Mouse (Mus musculus) cerebellum, adult 2 months (tissue): Measurements from ENCODE around the gene Cog2. TPM values are rescaled to one million over a fixed set of nuclear protein-coding genes. Genes with fewer than 3 reads are reported as not detected.

ENCODE experiments used
- DNase-seq, 2 experiments: peaks; one replicate each; pipeline ENCODE4 v3.0.0; 2021
- H3K27ac ChIP-seq: fragments of 200-500 bp; 2 replicates; pipeline ENCODE4 v1.5.1; 2012; ENCODE audit warnings: low read length, control low read depth, inconsistent platforms; ENCODE audit not compliant: insufficient read depth
- H3K27me3 ChIP-seq: fragments of 200-500 bp; 2 replicates; pipeline ENCODE4 v1.6.1; 2012; ENCODE audit warnings: inconsistent platforms, mild to moderate bottlenecking, low read length, moderate library complexity; ENCODE audit not compliant: control insufficient read depth, insufficient read depth
- H3K4me1 ChIP-seq: fragments of 200-500 bp; 2 replicates; pipeline ENCODE4 v1.6.1; 2011; ENCODE audit warnings: low read length; ENCODE audit not compliant: control insufficient read depth, insufficient read depth
- H3K4me3 ChIP-seq: fragments of 200-500 bp; replicated peaks from 2 replicates; pipeline ENCODE3; 2011; ENCODE audit warnings: mild to moderate bottlenecking, low read depth, low read length, control low read depth; ENCODE audit not compliant: insufficient read depth
- CTCF ChIP-seq: fragments of 200-500 bp; IDR thresholded peaks from 2 replicates; pipeline ENCODE4 v1.5.1; 2011; ENCODE audit warnings: low read depth, mild to moderate bottlenecking, control low read depth, low read length, moderate library complexity, borderline replicate concordance; ENCODE audit not compliant: insufficient read depth
- POLR2A ChIP-seq: fragments of 200-500 bp; IDR thresholded peaks from 2 replicates; pipeline ENCODE4 v1.6.1; 2011; ENCODE audit warnings: low read length, control low read depth, borderline replicate concordance; ENCODE audit not compliant: insufficient read depth
- WGBS: fragments of 180-500 bp; shearing (Covaris S2); methylation state at CpG from one replicate; pipeline ENCODE4 v1.1.7; 2018; 5-methylcytosine and 5-hydroxymethylcytosine counted together
- polyA plus RNA-seq: library from polyadenylated mRNA; depleted of rRNA; stranded (reverse); fragments of >200 nt; gene quantifications from 2 replicates; pipeline ENCODE4 v1.2.3, GENCODE M21; 2012; rRNA removed

Gene Cog2
- 38.4 and 40.7 TPM in 2 replicates for polyA plus RNA-seq

GRCm38 (mm10) chr8:124520249-124521080 lies at the start of gene Cog2:
Cog2 (plus strand) TSS chr8:124520767.
- peak within 1 kb of the TSS; percentile 96 for H3K4me3 ChIP-seq
- H3K27ac ChIP-seq = peak within 1 kb of the TSS; percentile 46
- H3K4me1 ChIP-seq = peaks cover 8% of the 10 kb centered on the region
- 10% methylated on average over 50 of the region's 50 CpGs for WGBS
- peak; percentile 74 for TF ChIP-seq POLR2A
- peak; percentile 87 for TF ChIP-seq CTCF
- no peaks in the 10 kb centered on the region for H3K27me3 ChIP-seq
- peak; percentile 91 to 92 for DNase-seq

GRCm38 (mm10) chr8:124475690-124476089 lies 44.9 kb upstream of the Cog2 start:
- no peak overlapping the region for H3K4me3 ChIP-seq
- no peak for DNase-seq

GRCm38 (mm10) chr8:124476701-124477100 lies 43.9 kb upstream of the Cog2 start:
- WGBS = 8% methylated on average over 9 of the region's 9 CpGs
- peak overlapping the region; percentile 76 for H3K27ac ChIP-seq

More at GRCm38 (mm10) chr8:124475690-124476089, 44.9 kb upstream of the Cog2 start:
- Histone ChIP-seq H3K4me1 (peaks cover 24% of the 10 kb centered on the region), H3K27me3 (no peaks in the 10 kb centered on the region), H3K27ac (no peak overlapping the region)
- TF ChIP-seq POLR2A (no peak), CTCF (no peak)
- 82% methylated on average over 5 of the region's 5 CpGs for WGBS

GRCm38 (mm10) chr8:124479251-124479650 lies 41.3 kb upstream of the Cog2 start:
- Histone ChIP-seq H3K27me3 (no peaks in the 10 kb centered on the region), H3K4me1 (peaks cover 32% of the 10 kb centered on the region), H3K4me3 (no peak overlapping the region), H3K27ac (no peak overlapping the region)
- TF ChIP-seq CTCF (no peak), POLR2A (no peak)
- DNase-seq = no peak
- 81% methylated on average over 3 of the region's 3 CpGs for WGBS

More at GRCm38 (mm10) chr8:124476701-124477100, 43.9 kb upstream of the Cog2 start:
- Histone ChIP-seq H3K4me3 (no peak overlapping the region), H3K4me1 (peaks cover 24% of the 10 kb centered on the region), H3K27me3 (no peaks in the 10 kb centered on the region)
- peak; percentile 71 to 83 for DNase-seq
- TF ChIP-seq CTCF = no peak
- TF ChIP-seq POLR2A = no peak

GRCm38 (mm10) chr8:124480321-124480720 lies 40.2 kb upstream of the Cog2 start:
- 92% methylated on average over 8 of the region's 8 CpGs for WGBS
- H3K27me3 ChIP-seq = no peaks in the 10 kb centered on the region

GRCm38 (mm10) chr8:124482790-124483189 lies 37.8 kb upstream of the Cog2 start:
- peak; percentile 57 to 69 for DNase-seq
- WGBS = 29% methylated on average over 2 of the region's 2 CpGs
- Histone ChIP-seq H3K4me3 (no peak overlapping the region), H3K27me3 (no peaks in the 10 kb centered on the region), H3K27ac (no peak overlapping the region; the same call in 1 of the 2 replicates), H3K4me1 (peaks cover 13% of the 10 kb centered on the region)
- TF ChIP-seq CTCF = no peak
- no peak for TF ChIP-seq POLR2A

More at GRCm38 (mm10) chr8:124480321-124480720, 40.2 kb upstream of the Cog2 start:
- no peak for DNase-seq
- H3K4me1 ChIP-seq = peaks cover 32% of the 10 kb centered on the region
- no peak for TF ChIP-seq POLR2A
- no peak for TF ChIP-seq CTCF
- no peak overlapping the region for H3K4me3 ChIP-seq
- H3K27ac ChIP-seq = no peak overlapping the region

- Histone ChIP-seq H3K27ac (no peak overlapping the region), H3K4me3 (no peak overlapping the region), H3K4me1 (peaks cover 8% of the 10 kb centered on the region), H3K27me3 (no peaks in the 10 kb centered on the region)
- 75% methylated on average over 7 of the region's 7 CpGs for WGBS
- TF ChIP-seq CTCF = peak; percentile 36; the same call in 1 of the 2 replicates
- no peak for TF ChIP-seq POLR2A
- DNase-seq = no peak
Measured at GRCm38 (mm10) chr8:124483356-124484115, 37.0 kb upstream of the Cog2 start.

GRCm38 (mm10) chr8:124489311-124489710 lies 31.3 kb upstream of the Cog2 start:
- 92% methylated on average over 6 of the region's 6 CpGs for WGBS
- no peak for DNase-seq
- Histone ChIP-seq H3K27me3 (no peaks in the 10 kb centered on the region), H3K27ac (no peak overlapping the region), H3K4me1 (peaks cover 7% of the 10 kb centered on the region), H3K4me3 (no peak overlapping the region)
- no peak for TF ChIP-seq CTCF
- TF ChIP-seq POLR2A = no peak
